Mouse (Mus musculus): ENCODE data around the gene Syndig1.

DNA sequence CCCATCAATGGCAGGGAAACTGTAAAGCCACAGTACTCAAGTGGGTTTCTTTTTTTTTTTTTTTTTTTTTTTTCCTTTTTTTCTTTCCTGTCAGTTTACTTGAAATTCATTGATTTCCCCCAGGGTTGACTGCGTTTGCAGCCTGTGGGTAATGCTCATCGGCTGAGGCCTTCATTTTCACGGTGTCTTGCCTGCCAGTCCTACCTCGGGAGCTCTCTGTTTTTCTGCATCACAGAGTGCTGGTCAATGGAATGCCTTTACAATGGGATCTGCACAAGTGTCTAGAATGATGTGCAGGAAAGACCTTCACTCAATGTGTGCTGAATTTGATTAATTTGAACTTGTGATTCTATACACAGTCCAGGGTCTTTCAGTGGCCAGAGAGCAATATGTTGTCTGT, 184.8 kb downstream of the Syndig1 start:
- TF ChIP-seq CTCF (IDR thresholded peaks at IDR 0.05; ENCODE audit: control insufficient read depth, insufficient read depth, insufficient read length) (no peak), MYOD1 (IDR thresholded peaks at IDR 0.05; ENCODE audit: control insufficient read depth, insufficient read length, low read depth) (no peak), FOSL1 (IDR thresholded peaks at IDR 0.05; ENCODE audit: insufficient read depth, low read length, poor library complexity, severe bottlenecking) (no peak), MYOG (IDR thresholded peaks at IDR 0.05; ENCODE audit: control insufficient read depth, extremely low read depth, insufficient read length) (no peak), CEBPB (IDR thresholded peaks at IDR 0.05; ENCODE audit: low read depth) (no peak), USF1 (IDR thresholded peaks at IDR 0.05; ENCODE audit: low read depth) (no peak)

Data from C2C12 (cell line).